Mouse (Mus musculus): ENCODE measurements around the gene Snca. TPM values are rescaled to one million over a fixed set of nuclear protein-coding genes. Genes with fewer than 3 reads are reported as not detected.

Gene Snca
- polyA plus RNA-seq, 1 experiment, result not detected

DNA sequence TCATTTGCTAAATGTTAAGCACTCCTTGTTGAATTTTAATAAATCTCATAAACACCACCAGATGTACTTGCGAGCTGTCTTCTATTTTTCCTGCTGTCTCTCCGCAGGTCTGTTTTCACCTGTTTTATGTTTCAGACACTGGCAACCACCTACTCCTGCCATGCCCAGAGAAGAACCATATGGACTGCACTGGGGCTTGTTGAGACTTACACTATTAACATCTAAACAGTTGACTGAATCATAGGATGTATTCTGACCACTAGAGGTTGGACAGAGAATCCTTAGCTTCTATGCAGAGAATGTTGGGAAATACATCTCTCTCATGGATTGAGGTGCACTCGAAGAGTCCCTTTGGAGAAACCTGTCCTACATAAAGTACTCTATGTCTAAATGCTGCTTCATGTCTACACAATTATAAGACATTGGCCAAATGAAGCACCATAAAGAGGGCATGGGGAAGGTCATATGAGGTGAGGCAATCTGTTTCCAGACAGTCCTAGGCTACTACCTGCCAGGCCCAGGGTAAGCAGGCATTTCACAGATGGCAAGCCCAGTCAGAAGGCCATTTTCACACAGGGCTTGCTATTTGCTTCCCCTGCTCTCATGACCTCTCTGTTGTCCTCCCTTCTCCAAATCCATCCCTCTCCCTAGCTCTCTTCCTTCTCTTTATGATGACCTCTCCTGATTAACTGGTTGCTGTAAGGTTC lies 35.8 kb downstream of the Snca start:
- Histone ChIP-seq H3K27ac (ENCODE audit: insufficient read depth, low read depth, low read length) (no peak overlapping the region), H3K4me3 (ENCODE audit: insufficient read depth, low read length) (no peak overlapping the region), H3K4me1 (ENCODE audit: control insufficient read depth, insufficient read depth, low read length) (no peaks in the 10 kb centered on the region)
- TF ChIP-seq POLR2A (IDR thresholded peaks at IDR 0.05; ENCODE audit: borderline replicate concordance, low read depth, low read length), result no peak
- TF ChIP-seq CTCF (IDR thresholded peaks at IDR 0.05; ENCODE audit: low read depth, low read length), result no peak

DNA sequence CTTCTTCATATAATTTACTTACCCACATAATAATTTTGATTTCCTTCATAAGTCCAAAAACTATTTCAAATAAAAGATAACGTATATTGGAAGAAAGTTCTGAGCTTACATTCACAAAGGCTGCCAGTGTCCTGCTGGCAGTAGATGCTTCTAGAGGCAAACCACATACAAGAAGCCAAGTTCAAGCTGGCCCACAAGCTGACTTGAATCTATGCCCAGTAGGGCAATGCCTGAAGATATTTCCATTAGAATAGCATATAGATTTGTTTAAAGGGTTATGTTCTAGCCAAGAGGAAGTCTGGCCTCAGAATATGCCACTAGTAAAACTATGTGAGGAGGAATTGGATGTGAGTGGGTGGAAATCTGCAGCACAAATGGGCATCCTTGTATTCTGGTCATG lies 42.7 kb downstream of the Snca start:
- Histone ChIP-seq H3K4me3 (ENCODE audit: insufficient read depth, low read length) (no peak overlapping the region), H3K4me1 (ENCODE audit: control insufficient read depth, insufficient read depth, low read length) (no peaks in the 10 kb centered on the region), H3K27ac (ENCODE audit: insufficient read depth, low read depth, low read length) (no peak overlapping the region)
- TF ChIP-seq CTCF (IDR thresholded peaks at IDR 0.05; ENCODE audit: low read depth, low read length), result no peak
- TF ChIP-seq POLR2A (IDR thresholded peaks at IDR 0.05; ENCODE audit: borderline replicate concordance, low read depth, low read length), result no peak

DNA sequence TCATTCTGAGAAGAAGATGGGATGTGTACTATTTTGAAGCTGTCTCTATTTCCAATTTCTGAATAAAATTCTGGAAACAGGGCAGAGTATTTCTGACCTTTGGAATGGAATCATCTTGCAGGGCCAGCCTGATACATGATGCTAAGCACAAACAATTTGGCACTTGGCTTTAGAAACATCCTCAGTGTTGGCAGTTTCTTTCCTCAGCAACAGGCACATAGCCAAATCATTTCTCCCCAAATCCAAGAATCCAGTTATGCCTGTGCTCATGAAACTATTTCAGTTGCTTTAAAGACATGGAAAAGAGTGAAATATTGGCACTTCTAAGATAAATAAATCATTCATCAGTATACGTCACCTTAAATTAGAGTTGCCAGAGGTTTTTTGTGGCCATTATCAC lies 57.8 kb downstream of the Snca start:
- no peak overlapping the region for H3K27ac ChIP-seq (ENCODE audit: insufficient read depth, low read depth, low read length)
- no peak overlapping the region for H3K4me3 ChIP-seq (ENCODE audit: insufficient read depth, low read length)
- TF ChIP-seq POLR2A (IDR thresholded peaks at IDR 0.05; ENCODE audit: borderline replicate concordance, low read depth, low read length) (no peak), CTCF (IDR thresholded peaks at IDR 0.05; ENCODE audit: low read depth, low read length) (no peak)
- H3K4me1 ChIP-seq (ENCODE audit: control insufficient read depth, insufficient read depth, low read length), result no peaks in the 10 kb centered on the region

DNA sequence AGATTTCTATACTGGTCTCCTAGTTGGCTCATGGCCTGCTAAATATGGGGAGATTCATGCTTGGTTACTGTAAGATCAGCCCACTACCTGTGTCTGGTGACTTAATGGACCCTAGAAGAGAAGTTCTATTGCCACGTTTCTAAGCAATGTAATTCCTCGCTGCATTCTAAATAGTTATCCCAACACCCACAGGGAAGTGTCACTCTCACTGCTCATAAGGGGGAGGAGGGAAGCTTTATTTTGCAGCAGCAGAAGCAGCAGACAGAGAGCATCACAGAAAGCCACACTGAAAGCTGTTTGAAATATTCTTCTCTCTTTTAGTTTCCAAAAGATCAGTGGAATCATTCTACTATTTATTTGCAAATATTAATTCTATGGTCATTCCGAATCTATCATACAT lies 64.0 kb downstream of the Snca start:
- H3K27ac ChIP-seq (ENCODE audit: insufficient read depth, low read depth, low read length), result no peak overlapping the region
- no peaks in the 10 kb centered on the region for H3K4me1 ChIP-seq (ENCODE audit: control insufficient read depth, insufficient read depth, low read length)
- H3K4me3 ChIP-seq (ENCODE audit: insufficient read depth, low read length), result no peak overlapping the region
- TF ChIP-seq CTCF (IDR thresholded peaks at IDR 0.05; ENCODE audit: low read depth, low read length) (no peak), POLR2A (IDR thresholded peaks at IDR 0.05; ENCODE audit: borderline replicate concordance, low read depth, low read length) (no peak)

DNA sequence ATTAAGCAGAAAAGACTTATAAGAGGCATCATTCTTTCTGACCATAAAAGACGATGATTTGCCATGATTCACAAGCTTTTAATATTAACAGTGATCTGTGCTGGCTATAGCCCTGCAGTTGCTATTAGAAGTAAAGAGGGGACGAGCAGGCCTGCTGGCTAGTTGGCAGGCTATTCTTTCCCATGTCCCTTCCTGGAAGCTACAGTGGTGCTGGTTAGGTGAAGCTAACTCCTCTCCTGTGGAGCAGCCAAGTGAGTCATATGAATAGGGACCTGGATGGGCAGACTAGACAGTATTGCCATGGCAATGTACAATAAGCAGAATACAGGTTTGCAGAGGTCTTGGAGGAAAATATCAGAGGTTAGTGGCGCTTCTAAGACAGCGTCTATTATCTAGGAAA lies 66.8 kb downstream of the Snca start:
- TF ChIP-seq POLR2A (IDR thresholded peaks at IDR 0.05; ENCODE audit: borderline replicate concordance, low read depth, low read length), result no peak
- TF ChIP-seq CTCF (IDR thresholded peaks at IDR 0.05; ENCODE audit: low read depth, low read length), result no peak
- no peak overlapping the region for H3K4me3 ChIP-seq (ENCODE audit: insufficient read depth, low read length)

DNA sequence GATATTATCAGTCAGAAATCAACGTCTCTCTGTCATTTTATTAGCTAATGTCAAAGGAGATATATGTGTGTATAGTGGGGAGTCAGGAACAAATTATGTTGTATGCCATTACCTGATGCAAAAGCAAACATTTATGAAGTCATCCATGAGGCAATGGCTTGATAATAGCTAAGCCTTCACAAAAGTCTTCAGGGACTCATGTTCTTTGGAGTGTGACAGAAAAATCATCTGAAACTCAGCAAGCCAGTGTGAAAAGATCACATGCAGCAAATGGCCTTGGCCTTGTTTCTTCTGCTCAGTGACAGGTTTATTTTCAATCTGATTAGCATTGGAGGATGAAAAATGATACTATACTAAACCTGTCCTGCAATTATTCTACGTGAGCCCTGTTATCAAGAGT lies 67.9 kb downstream of the Snca start:
- TF ChIP-seq POLR2A (IDR thresholded peaks at IDR 0.05; ENCODE audit: borderline replicate concordance, low read depth, low read length), result no peak
- no peak for TF ChIP-seq CTCF (IDR thresholded peaks at IDR 0.05; ENCODE audit: low read depth, low read length)
- no peaks in the 10 kb centered on the region for H3K4me1 ChIP-seq (ENCODE audit: control insufficient read depth, insufficient read depth, low read length)
- no peak overlapping the region for H3K27ac ChIP-seq (ENCODE audit: insufficient read depth, low read depth, low read length)
- no peak overlapping the region for H3K4me3 ChIP-seq (ENCODE audit: insufficient read depth, low read length)

More for the DNA sequence above, 66.8 kb downstream of the Snca start:
- H3K27ac ChIP-seq (ENCODE audit: insufficient read depth, low read depth, low read length), result no peak overlapping the region
- no peaks in the 10 kb centered on the region for H3K4me1 ChIP-seq (ENCODE audit: control insufficient read depth, insufficient read depth, low read length)

DNA sequence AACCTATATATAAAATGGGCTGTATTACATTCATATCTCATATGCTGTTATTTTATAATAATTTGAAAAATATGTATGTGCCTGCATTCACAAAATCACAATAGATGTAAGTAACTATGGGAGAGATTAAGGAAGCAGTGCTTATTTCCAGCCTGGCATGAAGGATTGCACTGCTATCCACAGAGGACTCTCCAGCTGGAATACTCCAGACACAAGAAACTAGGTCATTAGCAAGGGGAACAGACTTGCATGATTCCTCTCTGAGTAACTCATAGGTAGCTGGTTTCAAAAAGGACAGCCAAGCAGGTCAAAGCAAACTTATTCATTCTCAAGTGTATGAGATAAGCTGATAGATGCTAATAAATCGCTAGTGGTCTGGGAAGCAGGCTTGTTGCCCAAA lies 74.7 kb downstream of the Snca start:
- H3K27ac ChIP-seq (ENCODE audit: insufficient read depth, low read depth, low read length), result no peak overlapping the region
- H3K4me3 ChIP-seq (ENCODE audit: insufficient read depth, low read length), result no peak overlapping the region
- no peaks in the 10 kb centered on the region for H3K4me1 ChIP-seq (ENCODE audit: control insufficient read depth, insufficient read depth, low read length)
- no peak for TF ChIP-seq POLR2A (IDR thresholded peaks at IDR 0.05; ENCODE audit: borderline replicate concordance, low read depth, low read length)
- no peak for TF ChIP-seq CTCF (IDR thresholded peaks at IDR 0.05; ENCODE audit: low read depth, low read length)

DNA sequence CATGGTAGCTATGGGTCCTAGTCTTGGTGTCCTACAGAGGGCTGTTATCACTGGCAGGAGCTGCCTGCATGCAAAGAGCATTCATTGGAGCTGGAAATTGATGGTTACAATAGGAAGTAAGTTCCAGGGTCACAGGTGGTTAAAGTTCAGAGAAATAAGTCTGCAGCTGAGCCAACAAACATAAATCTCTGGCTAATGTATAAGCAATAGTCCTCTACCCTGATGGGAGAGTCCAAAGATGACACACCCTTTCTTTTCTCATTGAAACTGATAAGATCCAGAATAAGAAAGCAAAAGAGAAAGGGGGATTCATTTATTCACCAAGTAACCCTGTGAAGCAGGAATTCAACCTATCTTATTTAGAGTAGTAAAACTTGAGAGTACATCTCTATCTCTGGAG lies 83.7 kb downstream of the Snca start:
- TF ChIP-seq CTCF (IDR thresholded peaks at IDR 0.05; ENCODE audit: low read depth, low read length) (no peak), POLR2A (IDR thresholded peaks at IDR 0.05; ENCODE audit: borderline replicate concordance, low read depth, low read length) (no peak)
- Histone ChIP-seq H3K4me1 (ENCODE audit: control insufficient read depth, insufficient read depth, low read length) (no peaks in the 10 kb centered on the region), H3K27ac (ENCODE audit: insufficient read depth, low read depth, low read length) (no peak overlapping the region), H3K4me3 (ENCODE audit: insufficient read depth, low read length) (no peak overlapping the region)

DNA sequence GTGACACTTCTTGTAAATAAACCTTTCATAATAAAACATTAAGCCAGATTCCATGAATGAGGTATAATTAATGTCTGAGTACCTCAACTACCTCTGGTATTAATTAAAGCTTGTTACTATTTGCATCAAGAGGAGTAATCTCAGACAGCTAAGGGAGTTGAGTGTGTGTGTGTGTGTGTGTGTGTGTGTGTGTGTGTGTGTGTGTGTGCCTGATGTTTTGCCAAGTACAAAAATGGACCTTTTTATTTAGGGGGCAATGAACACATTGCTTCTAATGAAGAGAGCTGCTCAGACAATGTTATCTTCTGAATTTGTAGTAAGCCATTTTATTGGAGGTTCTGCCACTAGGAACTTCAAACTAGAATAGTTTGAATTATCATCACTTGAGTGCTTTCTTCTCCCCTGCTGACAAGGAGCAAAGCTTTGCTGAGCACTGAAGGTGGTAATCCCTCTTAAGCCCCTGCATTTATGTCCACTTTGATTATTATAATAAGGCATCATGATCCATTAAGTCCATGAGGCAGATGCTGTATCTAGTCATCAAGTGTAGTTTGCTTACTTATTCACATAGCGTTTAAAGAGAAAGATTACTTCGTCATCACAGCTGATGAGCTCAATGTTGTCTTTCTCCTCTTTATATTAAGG lies 88.1 kb downstream of the Snca start:
- TF ChIP-seq POLR2A (IDR thresholded peaks at IDR 0.05; ENCODE audit: borderline replicate concordance, low read depth, low read length) (no peak), CTCF (IDR thresholded peaks at IDR 0.05; ENCODE audit: low read depth, low read length) (no peak)
- no peak overlapping the region for H3K4me3 ChIP-seq (ENCODE audit: insufficient read depth, low read length)
- no peaks in the 10 kb centered on the region for H3K4me1 ChIP-seq (ENCODE audit: control insufficient read depth, insufficient read depth, low read length)
- H3K27ac ChIP-seq (ENCODE audit: insufficient read depth, low read depth, low read length), result no peak overlapping the region

DNA sequence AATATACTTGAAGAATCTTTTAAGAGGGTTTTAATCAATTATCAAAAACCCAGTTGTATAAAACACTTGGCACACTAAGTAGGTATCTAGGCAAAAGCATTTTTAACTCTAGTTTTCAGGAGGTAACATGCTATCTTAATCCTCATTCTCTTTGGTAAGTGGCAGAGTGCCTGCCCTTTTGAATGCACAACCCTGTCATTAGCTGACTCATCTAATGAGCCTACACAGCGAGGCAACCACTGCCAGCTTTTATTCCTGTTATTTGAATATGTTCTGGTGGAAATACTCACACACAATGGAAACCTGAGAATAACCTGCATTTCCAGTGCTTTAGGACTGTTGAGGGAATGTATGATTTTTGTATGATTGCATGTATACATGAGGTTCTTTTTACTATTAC lies 89.9 kb downstream of the Snca start:
- Histone ChIP-seq H3K4me1 (ENCODE audit: control insufficient read depth, insufficient read depth, low read length) (no peaks in the 10 kb centered on the region), H3K27ac (ENCODE audit: insufficient read depth, low read depth, low read length) (no peak overlapping the region), H3K4me3 (ENCODE audit: insufficient read depth, low read length) (no peak overlapping the region)
- TF ChIP-seq CTCF (IDR thresholded peaks at IDR 0.05; ENCODE audit: low read depth, low read length) (no peak), POLR2A (IDR thresholded peaks at IDR 0.05; ENCODE audit: borderline replicate concordance, low read depth, low read length) (no peak)

All from bone marrow macrophage, adult 2 months (primary cell).